Mouse (Mus musculus) stomach, embryonic 16.5 days (tissue): ENCODE measurements around the gene Nup37. TPM values are rescaled to one million over a fixed set of nuclear protein-coding genes. Genes with fewer than 3 reads are reported as not detected.

Experiments used
- ATAC-seq: fragments of 200-750 bp; cut with Nextera tagmentation; 2 replicates; pipeline ENCODE4 v1.8.0; 2017; ENCODE audit warnings: moderate number of reproducible peaks, moderate TSS enrichment; ENCODE audit not compliant: insufficient read depth, low FRiP score
- H3K27ac ChIP-seq: fragments of 300-500 bp; sonication (generic); 2 replicates; pipeline ENCODE4 v1.5.1; 2014; ENCODE audit warnings: low read length
- H3K27me3 ChIP-seq: fragments of 300-500 bp; sonication (generic); 2 replicates; pipeline ENCODE4 v1.6.1; 2014; ENCODE audit warnings: low read length, control low read depth, mixed read lengths; ENCODE audit not compliant: control insufficient read depth, insufficient read depth
- H3K36me3 ChIP-seq: fragments of 300-500 bp; sonication (generic); 2 replicates; pipeline ENCODE4 v1.6.1; 2014; ENCODE audit warnings: low read length; ENCODE audit not compliant: control insufficient read depth, insufficient read depth
- H3K4me1 ChIP-seq: fragments of 300-500 bp; sonication (generic); 2 replicates; pipeline ENCODE4 v1.6.1; 2014; ENCODE audit warnings: low read length, control low read depth, mixed read lengths; ENCODE audit not compliant: control insufficient read depth, insufficient read depth
- H3K4me2 ChIP-seq: fragments of 300-500 bp; sonication (generic); 2 replicates; pipeline ENCODE4 v1.6.1; 2014; ENCODE audit warnings: low read depth, low read length, mixed read lengths
- H3K4me3 ChIP-seq: fragments of 300-500 bp; sonication (generic); replicated peaks from 2 replicates; pipeline ENCODE4 v1.5.1; 2014; ENCODE audit warnings: mild to moderate bottlenecking, low read length
- H3K9ac ChIP-seq: fragments of 300-500 bp; sonication (generic); 2 replicates; pipeline ENCODE4 v1.6.1; 2014; ENCODE audit warnings: low read length
- H3K9me3 ChIP-seq: fragments of 300-500 bp; sonication (generic); replicated peaks from 2 replicates; pipeline ENCODE4 v1.6.1; 2016; ENCODE audit warnings: low read length, control low read depth; ENCODE audit not compliant: control insufficient read depth
- WGBS: fragments of 180-500 bp; shearing (Covaris S2); extraction: QIAGEN DNeasy Blood & Tissue Kit; methylation state at CpG from one replicate; pipeline ENCODE4 v1.1.7; 2014; 5-methylcytosine and 5-hydroxymethylcytosine counted together
- polyA plus RNA-seq: library from polyadenylated mRNA; unstranded; fragments of >200 nt; fragmentation: Nextera tagmentation; extraction: Ambion mirVana; gene quantifications from 2 replicates; pipeline ENCODE4 v1.2.1, GENCODE M21; 2015

Gene Nup37
- 55.0 and 60.3 TPM in 2 replicates for polyA plus RNA-seq

- no peaks in the 10 kb centered on the region for H3K36me3 ChIP-seq
- no peaks in the 10 kb centered on the region for H3K27me3 ChIP-seq
- H3K9ac ChIP-seq, result peak within 1 kb of the TSS; percentile 91
- peaks cover 14% of the 10 kb centered on the region for H3K4me1 ChIP-seq
- ATAC-seq, result peak; percentile 97
- H3K27ac ChIP-seq, result peak within 1 kb of the TSS; percentile 46
- WGBS, result under 1% methylated on average over 51 of the region's 53 CpGs
- H3K4me2 ChIP-seq, result peak within 1 kb of the TSS; percentile 92
- H3K9me3 ChIP-seq, result no peaks in the 10 kb centered on the region
- H3K4me3 ChIP-seq, result peak within 1 kb of the TSS; percentile 90
These were observed at the start of gene Nup37, which contains the start of gene Parpbp for GRCm38 (mm10) chr10:88146707-88147477. TSS of gene Nup37 (plus strand) at chr10:88146992. TSS of gene Parpbp (minus strand) at chr10:88146941.

- Histone ChIP-seq H3K27me3 (no peaks in the 10 kb centered on the region), H3K9me3 (no peaks in the 10 kb centered on the region), H3K4me3 (no peak overlapping the region), H3K27ac (no peak overlapping the region), H3K4me1 (no peaks in the 10 kb centered on the region), H3K36me3 (0 out of 2 replicates have a peak, but pooled peaks cover 6% of the 10 kb centered on the region), H3K4me2 (no peak overlapping the region), H3K9ac (no peak overlapping the region)
- WGBS, result 95% methylated on average over 2 of the region's 2 CpGs
- no peak for ATAC-seq
These were observed 40.6 kb upstream of the Nup37 start for GRCm38 (mm10) chr10:88106169-88106568.

GRCm38 (mm10) chr10:88113290-88113689, 33.5 kb upstream of the Nup37 start:
- no peak overlapping the region for H3K27ac ChIP-seq
- no peaks in the 10 kb centered on the region for H3K4me1 ChIP-seq
- no peaks in the 10 kb centered on the region for H3K27me3 ChIP-seq
- no peak overlapping the region for H3K4me2 ChIP-seq
- H3K9ac ChIP-seq, result no peak overlapping the region
- 85% methylated on average over 2 of the region's 2 CpGs for WGBS
- no peak for ATAC-seq
- H3K4me3 ChIP-seq, result no peak overlapping the region
- H3K9me3 ChIP-seq, result no peaks in the 10 kb centered on the region
- 0 out of 2 replicates have a peak, but pooled peaks cover 6% of the 10 kb centered on the region for H3K36me3 ChIP-seq

- Histone ChIP-seq H3K4me2 (no peak overlapping the region), H3K36me3 (no peaks in the 10 kb centered on the region), H3K27ac (no peak overlapping the region), H3K9me3 (no peaks in the 10 kb centered on the region), H3K9ac (no peak overlapping the region), H3K27me3 (no peaks in the 10 kb centered on the region), H3K4me1 (no peaks in the 10 kb centered on the region), H3K4me3 (no peak overlapping the region)
- ATAC-seq, result no peak
These were observed 27.1 kb upstream of the Nup37 start for GRCm38 (mm10) chr10:88119721-88120120.

- Histone ChIP-seq H3K9me3 (no peaks in the 10 kb centered on the region), H3K27ac (no peak overlapping the region), H3K36me3 (0 out of 2 replicates have a peak, but pooled peaks cover 3% of the 10 kb centered on the region), H3K4me1 (no peaks in the 10 kb centered on the region), H3K4me2 (no peak overlapping the region), H3K9ac (no peak overlapping the region), H3K27me3 (no peaks in the 10 kb centered on the region), H3K4me3 (no peak overlapping the region)
- WGBS, result 96% methylated on average over 16 of the region's 16 CpGs
- ATAC-seq, result no peak
These were observed 11.2 kb upstream of the Nup37 start for GRCm38 (mm10) chr10:88135630-88136029.

- Histone ChIP-seq H3K4me2 (peak overlapping the region; percentile 92), H3K36me3 (no peaks in the 10 kb centered on the region), H3K27ac (no peak overlapping the region), H3K4me3 (peak overlapping the region; percentile 90), H3K9me3 (no peaks in the 10 kb centered on the region), H3K4me1 (peaks cover 14% of the 10 kb centered on the region), H3K27me3 (no peaks in the 10 kb centered on the region), H3K9ac (peak overlapping the region; percentile 91)
- 0 out of 2 replicates have a peak, but pooled peaks have one; percentile 5 for ATAC-seq
- 12% methylated on average over 7 of the region's 7 CpGs for WGBS
These were observed 605 bp upstream of the Nup37 start for GRCm38 (mm10) chr10:88146187-88146586.

- no peaks in the 10 kb centered on the region for H3K27me3 ChIP-seq
- peaks cover 10% of the 10 kb centered on the region for H3K4me1 ChIP-seq
- H3K4me2 ChIP-seq, result no peak overlapping the region
- peaks cover 11% of the 10 kb centered on the region for H3K36me3 ChIP-seq
- WGBS, result 80% methylated on average over 4 of the region's 4 CpGs
- no peak overlapping the region for H3K4me3 ChIP-seq
- no peak for ATAC-seq
- H3K27ac ChIP-seq, result no peak overlapping the region
- H3K9me3 ChIP-seq, result no peaks in the 10 kb centered on the region
- no peak overlapping the region for H3K9ac ChIP-seq
These were observed 3.6 kb downstream of the Nup37 start for GRCm38 (mm10) chr10:88150381-88150780.

DNA sequence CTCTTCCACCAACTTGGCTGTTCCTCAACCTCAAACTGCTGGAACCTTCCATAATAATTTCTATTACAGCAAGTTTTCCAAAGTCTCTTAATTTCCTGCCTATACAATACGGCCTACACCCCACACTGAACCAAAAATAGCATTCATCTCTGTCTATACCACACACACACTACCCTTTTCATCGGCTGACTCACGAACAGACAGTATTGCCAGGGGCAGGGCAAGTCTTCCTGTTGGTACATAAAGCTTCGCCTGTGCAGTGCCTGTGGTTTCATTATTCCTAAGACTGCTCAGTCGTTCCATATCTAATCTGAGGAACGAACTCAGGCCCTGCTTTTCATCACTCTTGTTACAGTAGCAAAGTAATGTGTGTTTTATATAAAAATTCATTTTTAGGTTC, 4.9 kb downstream of the Nup37 start:
- no peak for ATAC-seq
- no peak overlapping the region for H3K27ac ChIP-seq
- 79% methylated on average over 6 of the region's 6 CpGs for WGBS
- H3K4me3 ChIP-seq, result no peak overlapping the region
- H3K4me1 ChIP-seq, result no peaks in the 10 kb centered on the region
- no peak overlapping the region for H3K9ac ChIP-seq
- no peaks in the 10 kb centered on the region for H3K27me3 ChIP-seq
- peaks cover 11% of the 10 kb centered on the region for H3K36me3 ChIP-seq
- H3K4me2 ChIP-seq, result no peak overlapping the region
- H3K9me3 ChIP-seq, result no peaks in the 10 kb centered on the region

DNA sequence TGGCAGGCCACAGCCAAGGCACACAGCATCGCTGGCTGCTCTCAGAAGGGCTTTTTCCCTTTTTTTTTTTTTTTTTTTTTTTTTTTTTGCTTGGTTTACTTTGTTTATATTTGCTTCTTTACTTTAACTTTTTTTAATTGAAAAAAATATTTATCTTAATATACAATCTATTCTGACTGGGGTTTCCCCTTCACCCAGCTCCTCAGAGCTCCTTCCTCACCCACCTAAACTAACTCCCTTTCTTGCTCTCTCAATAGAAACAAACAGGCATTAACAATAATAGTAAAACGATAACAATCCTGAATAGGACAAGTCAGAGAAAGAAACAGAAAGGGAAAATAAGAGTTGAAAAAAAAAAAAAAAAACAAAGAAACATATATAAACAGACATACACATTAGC, 15.3 kb downstream of the Nup37 start:
- H3K4me2 ChIP-seq, result no peak overlapping the region
- WGBS, result 94% methylated on average over 2 of the region's 2 CpGs
- H3K36me3 ChIP-seq, result 0 out of 2 replicates have a peak, but pooled peaks cover 2% of the 10 kb centered on the region
- no peak for ATAC-seq
- H3K9me3 ChIP-seq, result peaks cover 3% of the 10 kb centered on the region; the same call in 1 of the 2 replicates
- no peaks in the 10 kb centered on the region for H3K27me3 ChIP-seq
- no peak overlapping the region for H3K27ac ChIP-seq
- H3K9ac ChIP-seq, result no peak overlapping the region
- H3K4me1 ChIP-seq, result no peaks in the 10 kb centered on the region
- no peak overlapping the region for H3K4me3 ChIP-seq
